Mouse (Mus musculus): ENCODE measurements around the gene Brat1. TPM values are rescaled to one million over a fixed set of nuclear protein-coding genes. Genes with fewer than 3 reads are reported as not detected.

Gene Brat1
- polyA plus RNA-seq, 2 experiments = 4.5 to 5.1 TPM

GRCm38 (mm10) chr5:140674036-140674435, 30.8 kb upstream of the Brat1 start:
- Histone ChIP-seq H3K27me3 (ENCODE audit: control insufficient read depth, insufficient read depth, low read length) (no peaks in the 10 kb centered on the region), H3K4me1 (replicated peaks; ENCODE audit: control insufficient read depth in 2 of 2, insufficient read depth in 2 of 2, low read length in 1 of 2) (no peaks in the 10 kb centered on the region), H3K36me3 (replicated peaks; ENCODE audit: control insufficient read depth, insufficient read depth, low read depth) (no peaks in the 10 kb centered on the region), H3K9ac (replicated peaks) (no peak overlapping the region), H3K9me3 (ENCODE audit: control insufficient read depth, low read length) (no peaks in the 10 kb centered on the region), H3K27ac (no peak overlapping the region), H3K4me2 (ENCODE audit: low read depth) (no peak overlapping the region), H3K4me3 (ENCODE audit: insufficient read depth in 1 of 2, low read depth in 2 of 2, low read length in 2 of 2) (no peak overlapping the region)
- DNase-seq (ENCODE audit: low read depth in 3 of 3, low spot score in 3 of 3) (no peak), ATAC-seq (ENCODE audit: insufficient read depth) (no peak)
- no peak for TF ChIP-seq CTCF (IDR thresholded peaks at IDR 0.05; ENCODE audit: low read depth)
- 68% methylated on average over 17 of the region's 17 CpGs for WGBS (ENCODE audit: insufficient replicate concordance)

GRCm38 (mm10) chr5:140675079-140675478, 29.7 kb upstream of the Brat1 start:
- ATAC-seq (ENCODE audit: insufficient read depth) (no peak), DNase-seq (ENCODE audit: low read depth in 3 of 3, low spot score in 3 of 3) (no peak)
- H3K36me3 ChIP-seq (replicated peaks; ENCODE audit: control insufficient read depth, insufficient read depth, low read depth) = no peaks in the 10 kb centered on the region
- no peak overlapping the region for H3K27ac ChIP-seq
- H3K9ac ChIP-seq (replicated peaks) = no peak overlapping the region
- no peaks in the 10 kb centered on the region for H3K9me3 ChIP-seq (ENCODE audit: control insufficient read depth, low read length)
- H3K27me3 ChIP-seq (ENCODE audit: control insufficient read depth, insufficient read depth, low read length) = no peaks in the 10 kb centered on the region
- 73% methylated on average over 11 of the region's 11 CpGs for WGBS (ENCODE audit: insufficient replicate concordance)
- no peak overlapping the region for H3K4me3 ChIP-seq (ENCODE audit: insufficient read depth in 1 of 2, low read depth in 2 of 2, low read length in 2 of 2)
- H3K4me1 ChIP-seq (replicated peaks; ENCODE audit: control insufficient read depth in 2 of 2, insufficient read depth in 2 of 2, low read length in 1 of 2) = no peaks in the 10 kb centered on the region
- no peak overlapping the region for H3K4me2 ChIP-seq (ENCODE audit: low read depth)
- TF ChIP-seq EP300 (IDR thresholded peaks at IDR 0.05; ENCODE audit: low read depth) = no peak
- no peak for TF ChIP-seq CTCF (IDR thresholded peaks at IDR 0.05; ENCODE audit: low read depth)

- DNase-seq (ENCODE audit: low read depth in 3 of 3, low spot score in 3 of 3) (no peak), ATAC-seq (ENCODE audit: insufficient read depth) (no peak)
- WGBS (ENCODE audit: insufficient replicate concordance) = 78% methylated on average over 11 of the region's 11 CpGs
- no peaks in the 10 kb centered on the region for H3K27me3 ChIP-seq (ENCODE audit: control insufficient read depth, insufficient read depth, low read length)
- no peaks in the 10 kb centered on the region for H3K9me3 ChIP-seq (ENCODE audit: control insufficient read depth, low read length)
- H3K4me2 ChIP-seq (ENCODE audit: low read depth) = no peak overlapping the region
- no peak overlapping the region for H3K9ac ChIP-seq (replicated peaks)
- TF ChIP-seq EP300 (IDR thresholded peaks at IDR 0.05; ENCODE audit: low read depth) (no peak), CTCF (IDR thresholded peaks at IDR 0.05; ENCODE audit: low read depth) (no peak)
- H3K27ac ChIP-seq = no peak overlapping the region
- H3K36me3 ChIP-seq (replicated peaks; ENCODE audit: control insufficient read depth, insufficient read depth, low read depth) = no peaks in the 10 kb centered on the region
- H3K4me1 ChIP-seq (replicated peaks; ENCODE audit: control insufficient read depth in 2 of 2, insufficient read depth in 2 of 2, low read length in 1 of 2) = no peaks in the 10 kb centered on the region
- H3K4me3 ChIP-seq (ENCODE audit: insufficient read depth in 1 of 2, low read depth in 2 of 2, low read length in 2 of 2) = no peak overlapping the region
These were observed 29.2 kb upstream of the Brat1 start for GRCm38 (mm10) chr5:140675640-140676039.

- Histone ChIP-seq H3K4me3 (ENCODE audit: insufficient read depth in 1 of 2, low read depth in 2 of 2, low read length in 2 of 2) (no peak overlapping the region), H3K9me3 (ENCODE audit: control insufficient read depth, low read length) (no peaks in the 10 kb centered on the region), H3K4me1 (replicated peaks; ENCODE audit: control insufficient read depth in 2 of 2, insufficient read depth in 2 of 2, low read length in 1 of 2) (peaks cover 2 to 4% of the 10 kb centered on the region in 2 experiments; a peak in 2 of 4 replicates), H3K36me3 (replicated peaks; ENCODE audit: control insufficient read depth, insufficient read depth, low read depth) (no peaks in the 10 kb centered on the region), H3K9ac (replicated peaks) (no peak overlapping the region), H3K27ac (no peak overlapping the region), H3K4me2 (ENCODE audit: low read depth) (no peak overlapping the region), H3K27me3 (ENCODE audit: control insufficient read depth, insufficient read depth, low read length) (no peaks in the 10 kb centered on the region)
- WGBS (ENCODE audit: insufficient replicate concordance) = 65% methylated on average over 6 of the region's 6 CpGs
- no peak for DNase-seq (ENCODE audit: low read depth in 3 of 3, low spot score in 3 of 3)
- no peak for ATAC-seq (ENCODE audit: insufficient read depth)
- TF ChIP-seq EP300 (IDR thresholded peaks at IDR 0.05; ENCODE audit: low read depth) (no peak), CTCF (IDR thresholded peaks at IDR 0.05; ENCODE audit: low read depth) (no peak)
These were observed 27.7 kb upstream of the Brat1 start for GRCm38 (mm10) chr5:140677137-140677536.

- Histone ChIP-seq H3K27ac (no peak overlapping the region), H3K27me3 (ENCODE audit: control insufficient read depth, insufficient read depth, low read length) (no peaks in the 10 kb centered on the region), H3K9ac (replicated peaks) (no peak overlapping the region), H3K4me3 (ENCODE audit: insufficient read depth in 1 of 2, low read depth in 2 of 2, low read length in 2 of 2) (no peak overlapping the region), H3K36me3 (replicated peaks; ENCODE audit: control insufficient read depth, insufficient read depth, low read depth) (no peaks in the 10 kb centered on the region), H3K9me3 (ENCODE audit: control insufficient read depth, low read length) (no peaks in the 10 kb centered on the region), H3K4me1 (replicated peaks; ENCODE audit: control insufficient read depth in 2 of 2, insufficient read depth in 2 of 2, low read length in 1 of 2) (peaks cover 2 to 7% of the 10 kb centered on the region in 2 experiments; a peak in 3 of 4 replicates), H3K4me2 (ENCODE audit: low read depth) (no peak overlapping the region)
- DNase-seq (ENCODE audit: low read depth in 3 of 3, low spot score in 3 of 3) (no peak), ATAC-seq (ENCODE audit: insufficient read depth) (no peak)
- WGBS (ENCODE audit: insufficient replicate concordance) = 66% methylated on average over 6 of the region's 6 CpGs
- no peak for TF ChIP-seq CTCF (IDR thresholded peaks at IDR 0.05; ENCODE audit: low read depth)
- TF ChIP-seq EP300 (IDR thresholded peaks at IDR 0.05; ENCODE audit: low read depth) = no peak
These were observed 24.8 kb upstream of the Brat1 start for GRCm38 (mm10) chr5:140680051-140680450.
